Mouse (Mus musculus) MEL (cell line): ENCODE results near the gene H2-Ke6. TPM values are rescaled to one million over a fixed set of nuclear protein-coding genes. Genes with fewer than 3 reads are reported as not detected.

ENCODE experiments used
- DNase-seq: peaks from one replicate; pipeline ENCODE4 v3.0.0; 2011; ENCODE audit warnings: low read depth, low spot score
- H3K27ac ChIP-seq: 2 replicates; pipeline ENCODE4 v1.5.1; 2012; ENCODE audit warnings: low read depth, mild to moderate bottlenecking, control low read depth, low read length, moderate library complexity; ENCODE audit not compliant: control insufficient read depth
- H3K27me3 ChIP-seq, 2 experiments: fragments of 150-350 bp in 1 of 2; sonication (generic) in 1 of 2; 2 replicates each; pipeline ENCODE4 v1.6.1; 2012; ENCODE audit warnings: low read length in 2 of 2, mild to moderate bottlenecking in 2 of 2, improper control_type of control experiment in 1 of 2, moderate library complexity in 1 of 2; ENCODE audit not compliant: insufficient read depth in 2 of 2, control insufficient read depth in 1 of 2
- H3K36me3 ChIP-seq, 2 experiments: 2 replicates each; pipeline ENCODE4 v1.6.1; 2012 to 2014; ENCODE audit warnings: low read length in 2 of 2, improper control_type of control experiment in 1 of 2, inconsistent platforms in 1 of 2, mild to moderate bottlenecking in 1 of 2; ENCODE audit not compliant: insufficient read depth in 2 of 2, control insufficient read depth in 1 of 2
- H3K4me1 ChIP-seq, 2 experiments: fragments of 150-350 bp in 1 of 2; sonication (generic) in 1 of 2; 2 replicates each; pipeline ENCODE4 v1.6.1; 2012; ENCODE audit warnings: low read length in 2 of 2, improper control_type of control experiment in 1 of 2, mild to moderate bottlenecking in 1 of 2; ENCODE audit not compliant: insufficient read depth in 2 of 2, control insufficient read depth in 1 of 2
- H3K4me3 ChIP-seq, 2 experiments: fragments of 150-350 bp in 1 of 2; sonication (generic) in 1 of 2; 2 replicates each; pipeline ENCODE4 v1.5.1; 2012; ENCODE audit warnings: low read depth in 2 of 2, low read length in 2 of 2, mild to moderate bottlenecking in 2 of 2, moderate library complexity in 2 of 2, control low read depth in 1 of 2, improper control_type of control experiment in 1 of 2; ENCODE audit not compliant: control insufficient read depth in 1 of 2, insufficient read depth in 1 of 2
- H3K79me2 ChIP-seq: 2 replicates; pipeline ENCODE4 v1.6.1; 2012; ENCODE audit warnings: mild to moderate bottlenecking, low read length, moderate library complexity; ENCODE audit not compliant: control insufficient read depth, poor library complexity, insufficient read depth
- H3K9ac ChIP-seq: 2 replicates; pipeline ENCODE4 v1.6.1; 2012; ENCODE audit warnings: low read depth, mild to moderate bottlenecking, control low read depth, low read length, moderate library complexity; ENCODE audit not compliant: control insufficient read depth, poor library complexity, severe bottlenecking
- H3K9me3 ChIP-seq: fragments of 150-350 bp; sonication (generic); replicated peaks from 2 replicates; pipeline ENCODE4 v1.6.1; 2012; ENCODE audit warnings: mild to moderate bottlenecking, low read length, improper control_type of control experiment, moderate library complexity; ENCODE audit not compliant: insufficient read depth
- BHLHE40 ChIP-seq: IDR thresholded peaks from 2 replicates; pipeline ENCODE4 v1.6.1; 2012; ENCODE audit warnings: low read depth, mild to moderate bottlenecking, inconsistent platforms, low read length, improper control_type of control experiment, borderline replicate concordance
- CHD2 ChIP-seq: IDR thresholded peaks from 2 replicates; pipeline ENCODE4 v1.6.1; 2011; ENCODE audit warnings: low read length, improper control_type of control experiment
- CTCF ChIP-seq, 3 experiments: IDR thresholded peaks in 2 of 3; conservative IDR thresholded peaks in 1 of 3; 2 replicates each; pipeline ENCODE4 v1.5.1; 2011 to 2012; ENCODE audit warnings: low read length in 3 of 3, low read depth in 2 of 3, mild to moderate bottlenecking in 2 of 3, improper control_type of control experiment in 1 of 3, inconsistent platforms in 1 of 3, mixed read lengths in 1 of 3, moderate library complexity in 1 of 3; ENCODE audit not compliant: control insufficient read depth in 1 of 3, insufficient read depth in 1 of 3, poor library complexity in 1 of 3, severe bottlenecking in 1 of 3
- EP300 ChIP-seq, 2 experiments: IDR thresholded peaks; 2 replicates each; pipeline ENCODE4 v1.6.1; 2011; ENCODE audit warnings: improper control_type of control experiment in 2 of 2, low read length in 2 of 2, low read depth in 1 of 2, mild to moderate bottlenecking in 1 of 2
- GABPA ChIP-seq: IDR thresholded peaks from 2 replicates; pipeline ENCODE4 v1.6.1; 2012; ENCODE audit warnings: low read depth, mild to moderate bottlenecking, inconsistent platforms, low read length, improper control_type of control experiment, moderate library complexity
- KAT2A ChIP-seq: conservative IDR thresholded peaks from 2 replicates; pipeline ENCODE4 v1.6.1; 2012; ENCODE audit warnings: low read depth, low read length, improper control_type of control experiment, inconsistent platforms
- MAFK ChIP-seq: IDR thresholded peaks from 2 replicates; pipeline ENCODE4 v1.6.1; 2011; ENCODE audit warnings: low read depth, mild to moderate bottlenecking, low read length, improper control_type of control experiment, borderline replicate concordance
- MAX ChIP-seq: IDR thresholded peaks from 2 replicates; pipeline ENCODE4 v1.6.1; 2011; ENCODE audit warnings: low read length, improper control_type of control experiment
- MAZ ChIP-seq: IDR thresholded peaks from 2 replicates; pipeline ENCODE4 v1.6.1; 2012; ENCODE audit warnings: low read depth, mild to moderate bottlenecking, inconsistent platforms, low read length, improper control_type of control experiment
- NELFE ChIP-seq: IDR thresholded peaks from 2 replicates; pipeline ENCODE4 v1.6.1; 2011; ENCODE audit warnings: low read depth, low read length, improper control_type of control experiment
- POLR2AphosphoS5 ChIP-seq: IDR thresholded peaks from 2 replicates; pipeline ENCODE4 v1.6.1; 2012; ENCODE audit warnings: low read depth, borderline replicate concordance, mild to moderate bottlenecking, inconsistent platforms, low read length, moderate library complexity, mixed read lengths
- RAD21 ChIP-seq: IDR thresholded peaks from 2 replicates; pipeline ENCODE4 v1.6.1; 2011; ENCODE audit warnings: mild to moderate bottlenecking, low read depth, low read length, improper control_type of control experiment
- TBP ChIP-seq: IDR thresholded peaks from 2 replicates; pipeline ENCODE4 v1.8.0; 2011; ENCODE audit warnings: low read depth, low read length, improper control_type of control experiment
- ZC3H11A ChIP-seq: IDR thresholded peaks from 2 replicates; pipeline ENCODE4 v1.6.1; 2012; ENCODE audit warnings: low read depth, mild to moderate bottlenecking, inconsistent platforms, low read length, improper control_type of control experiment
- ZKSCAN1 ChIP-seq: IDR thresholded peaks from 2 replicates; pipeline ENCODE4 v1.6.1; 2012; ENCODE audit warnings: low read depth, mild to moderate bottlenecking, inconsistent platforms, low read length, improper control_type of control experiment, moderate library complexity
- ZNF384 ChIP-seq: IDR thresholded peaks from 2 replicates; pipeline ENCODE4 v1.6.1; 2012; ENCODE audit warnings: low read depth, mild to moderate bottlenecking, inconsistent platforms, low read length, improper control_type of control experiment
- polyA plus RNA-seq, 2 experiments: library from polyadenylated mRNA; stranded (reverse) in 1 of 2; unstranded in 1 of 2; fragments of >175 nt in 1 of 2; fragments of >200 nt in 1 of 2; gene quantifications; 2 replicates each; pipeline versions ENCODE4 v1.2.1 to v1.2.4; 2012; ENCODE audit warnings: low replicate concordance in 2 of 2, low read depth in 1 of 2; ENCODE audit not compliant: insufficient read length in 2 of 2, insufficient read depth in 1 of 2, missing spikeins in 1 of 2
- total RNA-seq: library from RNA; depleted of rRNA; stranded (reverse); fragments of 300-350 nt; gene quantifications from 2 replicates; pipeline ENCODE4 v1.2.3, GENCODE M21; 2012

The H2-Ke6 gene
- total and polyA plus RNA-seq, 3 experiments: 24.1 to 34.4 TPM; not detected in 1

DNA sequence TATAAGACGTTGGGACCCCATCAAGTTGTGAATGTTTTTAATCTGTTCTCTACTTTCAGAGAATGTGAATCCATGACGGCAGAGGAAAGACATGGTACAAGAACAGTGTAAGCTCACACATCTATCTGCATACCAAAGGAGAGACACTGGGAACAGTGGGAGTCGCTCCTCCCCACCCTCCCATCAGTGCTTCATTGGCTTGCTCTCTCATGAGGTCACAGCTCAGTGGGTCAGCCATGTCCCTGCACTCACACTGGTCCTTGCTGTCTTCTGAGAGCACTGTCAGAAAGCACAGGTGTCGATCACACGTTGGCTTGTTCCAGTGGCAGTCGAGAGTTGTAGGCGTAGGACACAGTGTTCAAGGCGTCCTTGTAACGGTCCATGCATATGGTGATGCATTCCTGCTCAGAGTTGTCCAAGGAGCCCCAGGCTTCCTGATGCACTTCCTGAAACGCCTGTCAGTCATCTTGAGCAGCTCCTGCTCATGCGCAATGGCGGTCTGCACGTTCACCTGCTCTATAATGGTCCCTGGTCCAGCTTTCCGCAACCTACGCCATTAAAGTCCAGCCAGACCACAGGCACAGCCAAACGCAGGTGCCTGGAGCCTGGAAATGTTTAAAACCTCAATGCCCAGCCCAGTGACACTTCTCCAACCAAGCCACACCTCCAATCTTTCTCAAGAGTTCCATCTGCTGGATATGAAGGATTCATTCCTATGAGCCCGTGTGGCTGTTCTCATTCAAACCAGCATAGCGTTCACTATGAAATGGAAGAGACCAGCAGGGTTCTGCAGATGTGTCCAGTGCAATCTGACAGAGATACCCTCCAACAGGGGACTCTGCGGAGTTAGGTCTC is 47.5 kb downstream of the H2-Ke6 start:
- no peak overlapping the region for H3K9ac ChIP-seq
- no peaks in the 10 kb centered on the region for H3K4me1 ChIP-seq
- H3K36me3 ChIP-seq: no peaks in the 10 kb centered on the region
- no peak overlapping the region for H3K27ac ChIP-seq
- DNase-seq: no peak
- H3K27me3 ChIP-seq: peaks cover 0 to 1% of the 10 kb centered on the region in 2 experiments; a peak in 1 of 4 replicates
- H3K4me3 ChIP-seq: no peak overlapping the region
- TF ChIP-seq MAFK (no peak), BHLHE40 (no peak), TBP (no peak), MAX (no peak), ZKSCAN1 (no peak), POLR2AphosphoS5 (no peak), EP300 (IDR thresholded peaks at IDR 0.05; ENCODE audit: low read depth in 1 of 2, low read length in 2 of 2) (no peak), RAD21 (no peak), CTCF (IDR thresholded peaks at IDR 0.05 in 2 of 3, conservative IDR thresholded peaks at IDR 0.05 in 1 of 3; ENCODE audit: control insufficient read depth in 1 of 3, insufficient read depth in 1 of 3, low read depth in 2 of 3, low read length in 3 of 3, poor library complexity in 1 of 3, severe bottlenecking in 1 of 3) (no peak), NELFE (no peak)
- no peaks in the 10 kb centered on the region for H3K79me2 ChIP-seq
- H3K9me3 ChIP-seq: no peaks in the 10 kb centered on the region

DNA sequence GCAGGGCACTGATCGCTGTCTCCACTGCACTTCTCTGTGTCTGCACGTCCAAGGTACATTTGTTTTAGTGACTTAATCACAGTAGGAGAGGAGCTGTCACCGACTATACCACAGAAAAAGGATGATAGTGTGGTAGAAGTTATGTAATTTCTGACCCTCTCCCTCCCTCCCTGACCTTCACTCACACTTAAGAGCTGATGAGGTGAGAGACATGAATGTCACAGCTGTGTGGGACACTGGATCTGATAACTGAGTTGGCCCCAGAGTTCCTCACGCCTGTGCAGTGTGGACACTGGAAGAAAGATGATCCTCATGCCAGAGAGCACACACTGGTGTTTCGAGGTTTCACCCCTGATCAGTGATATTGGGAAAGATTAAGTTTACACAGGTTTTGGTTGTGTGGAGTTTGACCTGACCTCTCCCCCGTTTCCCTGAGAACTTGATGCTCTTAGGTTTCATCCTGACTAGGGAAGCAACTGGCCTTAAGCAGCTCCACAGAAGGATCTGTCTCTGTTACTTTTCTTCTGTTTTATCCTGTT is 48.3 kb downstream of the H2-Ke6 start:
- Histone ChIP-seq H3K4me1 (no peaks in the 10 kb centered on the region), H3K27ac (no peak overlapping the region), H3K27me3 (peaks cover 0 to 1% of the 10 kb centered on the region in 2 experiments; a peak in 1 of 4 replicates), H3K9me3 (no peaks in the 10 kb centered on the region), H3K79me2 (no peaks in the 10 kb centered on the region), H3K9ac (no peak overlapping the region), H3K36me3 (no peaks in the 10 kb centered on the region), H3K4me3 (no peak overlapping the region)
- TF ChIP-seq MAFK (no peak), ZNF384 (no peak), NELFE (no peak), MAZ (no peak), KAT2A (no peak), GABPA (no peak), ZC3H11A (no peak), EP300 (IDR thresholded peaks at IDR 0.05; ENCODE audit: low read depth in 1 of 2, low read length in 2 of 2) (no peak), CHD2 (no peak)
- DNase-seq: no peak
